Mouse (Mus musculus): Measurements from ENCODE around the gene Gabpb2. TPM values are rescaled to one million over a fixed set of nuclear protein-coding genes. Genes with fewer than 3 reads are reported as not detected.

Gene Gabpb2
- polyA plus RNA-seq, 1 experiment: 49.0 TPM

GRCm38 (mm10) chr3:95243086-95243485 lies 25.4 kb upstream of the Gabpb2 start:
- TF ChIP-seq CTCF (IDR thresholded peaks at IDR 0.05; ENCODE audit: low read depth, low read length) (no peak), POLR2A (IDR thresholded peaks at IDR 0.05; ENCODE audit: insufficient read depth, low read length) (no peak), EP300 (IDR thresholded peaks at IDR 0.05; ENCODE audit: insufficient read depth, low read depth, low read length) (no peak)

GRCm38 (mm10) chr3:95241498-95241897 lies 23.8 kb upstream of the Gabpb2 start, which contains the start of gene Gm128:
Gene Gm128 (minus strand): TSS chr3:95241598.
- Histone ChIP-seq H3K9ac (ENCODE audit: low read depth, poor library complexity, severe bottlenecking) (peak within 1 kb of the TSS; percentile 54), H3K9me3 (replicated peaks; ENCODE audit: control insufficient read depth, insufficient read depth, low read length, poor library complexity, severe bottlenecking) (no peaks in the 10 kb centered on the region), H3K36me3 (ENCODE audit: control insufficient read depth, insufficient read depth, low read length, poor library complexity, severe bottlenecking) (no peaks in the 10 kb centered on the region), H3K4me1 (ENCODE audit: control insufficient read depth, insufficient read depth, low read length) (peaks cover 2% of the 10 kb centered on the region), H3K27me3 (ENCODE audit: control insufficient read depth, insufficient read depth, low read length, poor library complexity, severe bottlenecking) (no peaks in the 10 kb centered on the region), H3K4me3 (ENCODE audit: low read depth, low read length) (peak within 1 kb of the TSS; percentile 46), H3K27ac (ENCODE audit: insufficient read depth, low read length) (no peak within 1 kb of the TSS)
- TF ChIP-seq EP300 (IDR thresholded peaks at IDR 0.05; ENCODE audit: insufficient read depth, low read depth, low read length): no peak
- no peak for TF ChIP-seq CTCF (IDR thresholded peaks at IDR 0.05; ENCODE audit: low read depth, low read length)
- TF ChIP-seq POLR2A (IDR thresholded peaks at IDR 0.05; ENCODE audit: insufficient read depth, low read length): no peak

More at GRCm38 (mm10) chr3:95243086-95243485, 25.4 kb upstream of the Gabpb2 start:
- Histone ChIP-seq H3K27ac (ENCODE audit: insufficient read depth, low read length) (no peak overlapping the region), H3K27me3 (ENCODE audit: control insufficient read depth, insufficient read depth, low read length, poor library complexity, severe bottlenecking) (no peaks in the 10 kb centered on the region), H3K4me1 (ENCODE audit: control insufficient read depth, insufficient read depth, low read length) (peaks cover 2% of the 10 kb centered on the region), H3K36me3 (ENCODE audit: control insufficient read depth, insufficient read depth, low read length, poor library complexity, severe bottlenecking) (no peaks in the 10 kb centered on the region), H3K9ac (ENCODE audit: low read depth, poor library complexity, severe bottlenecking) (no peak overlapping the region), H3K9me3 (replicated peaks; ENCODE audit: control insufficient read depth, insufficient read depth, low read length, poor library complexity, severe bottlenecking) (no peaks in the 10 kb centered on the region), H3K4me3 (ENCODE audit: low read depth, low read length) (no peak overlapping the region)

- Histone ChIP-seq H3K4me3 (ENCODE audit: low read depth, low read length) (peak overlapping the region; percentile 46), H3K36me3 (ENCODE audit: control insufficient read depth, insufficient read depth, low read length, poor library complexity, severe bottlenecking) (no peaks in the 10 kb centered on the region), H3K9me3 (replicated peaks; ENCODE audit: control insufficient read depth, insufficient read depth, low read length, poor library complexity, severe bottlenecking) (no peaks in the 10 kb centered on the region), H3K4me1 (ENCODE audit: control insufficient read depth, insufficient read depth, low read length) (peaks cover 3% of the 10 kb centered on the region), H3K9ac (ENCODE audit: low read depth, poor library complexity, severe bottlenecking) (peak overlapping the region; percentile 54), H3K27me3 (ENCODE audit: control insufficient read depth, insufficient read depth, low read length, poor library complexity, severe bottlenecking) (no peaks in the 10 kb centered on the region), H3K27ac (ENCODE audit: insufficient read depth, low read length) (no peak overlapping the region)
- no peak for TF ChIP-seq CTCF (IDR thresholded peaks at IDR 0.05; ENCODE audit: low read depth, low read length)
- TF ChIP-seq POLR2A (IDR thresholded peaks at IDR 0.05; ENCODE audit: insufficient read depth, low read length): no peak
- no peak for TF ChIP-seq EP300 (IDR thresholded peaks at IDR 0.05; ENCODE audit: insufficient read depth, low read depth, low read length)
Measured at GRCm38 (mm10) chr3:95240900-95241299, 23.2 kb upstream of the Gabpb2 start.

- no peaks in the 10 kb centered on the region for H3K27me3 ChIP-seq (ENCODE audit: control insufficient read depth, insufficient read depth, low read length, poor library complexity, severe bottlenecking)
- TF ChIP-seq EP300 (IDR thresholded peaks at IDR 0.05; ENCODE audit: insufficient read depth, low read depth, low read length) (no peak), POLR2A (IDR thresholded peaks at IDR 0.05; ENCODE audit: insufficient read depth, low read length) (no peak), CTCF (IDR thresholded peaks at IDR 0.05; ENCODE audit: low read depth, low read length) (no peak)
- no peak overlapping the region for H3K27ac ChIP-seq (ENCODE audit: insufficient read depth, low read length)
- H3K4me3 ChIP-seq (ENCODE audit: low read depth, low read length): 0 out of 2 replicates have a peak overlapping the region, but pooled peaks have one; percentile 4
- no peaks in the 10 kb centered on the region for H3K9me3 ChIP-seq (replicated peaks; ENCODE audit: control insufficient read depth, insufficient read depth, low read length, poor library complexity, severe bottlenecking)
- no peaks in the 10 kb centered on the region for H3K36me3 ChIP-seq (ENCODE audit: control insufficient read depth, insufficient read depth, low read length, poor library complexity, severe bottlenecking)
- H3K9ac ChIP-seq (ENCODE audit: low read depth, poor library complexity, severe bottlenecking): no peak overlapping the region
- H3K4me1 ChIP-seq (ENCODE audit: control insufficient read depth, insufficient read depth, low read length): peaks cover 5% of the 10 kb centered on the region
Measured at GRCm38 (mm10) chr3:95239971-95240370, 22.3 kb upstream of the Gabpb2 start.

GRCm38 (mm10) chr3:95239022-95239421 lies 21.3 kb upstream of the Gabpb2 start:
- Histone ChIP-seq H3K4me1 (ENCODE audit: control insufficient read depth, insufficient read depth, low read length) (peaks cover 5% of the 10 kb centered on the region), H3K4me3 (ENCODE audit: low read depth, low read length) (no peak overlapping the region), H3K27me3 (ENCODE audit: control insufficient read depth, insufficient read depth, low read length, poor library complexity, severe bottlenecking) (no peaks in the 10 kb centered on the region), H3K27ac (ENCODE audit: insufficient read depth, low read length) (no peak overlapping the region), H3K9me3 (replicated peaks; ENCODE audit: control insufficient read depth, insufficient read depth, low read length, poor library complexity, severe bottlenecking) (no peaks in the 10 kb centered on the region), H3K36me3 (ENCODE audit: control insufficient read depth, insufficient read depth, low read length, poor library complexity, severe bottlenecking) (peaks cover 6% of the 10 kb centered on the region), H3K9ac (ENCODE audit: low read depth, poor library complexity, severe bottlenecking) (no peak overlapping the region)
- TF ChIP-seq POLR2A (IDR thresholded peaks at IDR 0.05; ENCODE audit: insufficient read depth, low read length) (no peak), CTCF (IDR thresholded peaks at IDR 0.05; ENCODE audit: low read depth, low read length) (no peak), EP300 (IDR thresholded peaks at IDR 0.05; ENCODE audit: insufficient read depth, low read depth, low read length) (no peak)

- Histone ChIP-seq H3K36me3 (ENCODE audit: control insufficient read depth, insufficient read depth, low read length, poor library complexity, severe bottlenecking) (peaks cover 12% of the 10 kb centered on the region), H3K9me3 (replicated peaks; ENCODE audit: control insufficient read depth, insufficient read depth, low read length, poor library complexity, severe bottlenecking) (no peaks in the 10 kb centered on the region), H3K27me3 (ENCODE audit: control insufficient read depth, insufficient read depth, low read length, poor library complexity, severe bottlenecking) (no peaks in the 10 kb centered on the region), H3K4me1 (ENCODE audit: control insufficient read depth, insufficient read depth, low read length) (peaks cover 7% of the 10 kb centered on the region), H3K4me3 (ENCODE audit: low read depth, low read length) (no peak overlapping the region), H3K27ac (ENCODE audit: insufficient read depth, low read length) (no peak overlapping the region), H3K9ac (ENCODE audit: low read depth, poor library complexity, severe bottlenecking) (no peak overlapping the region)
- TF ChIP-seq POLR2A (IDR thresholded peaks at IDR 0.05; ENCODE audit: insufficient read depth, low read length) (no peak), CTCF (IDR thresholded peaks at IDR 0.05; ENCODE audit: low read depth, low read length) (no peak), EP300 (IDR thresholded peaks at IDR 0.05; ENCODE audit: insufficient read depth, low read depth, low read length) (no peak)
Measured at GRCm38 (mm10) chr3:95237541-95238099, 19.9 kb upstream of the Gabpb2 start.

Measured in ES-Bruce4 (cell line).